Mouse (Mus musculus): ENCODE measurements around the gene Hoxb3. TPM values are rescaled to one million over a fixed set of nuclear protein-coding genes. Genes with fewer than 3 reads are reported as not detected.

The Hoxb3 gene
- total RNA-seq (2012; rRNA removed) = not detected in 2 replicates
- not detected for polyA plus RNA-seq (2012; ENCODE audit: insufficient read depth in 1 of 2, insufficient read length in 2 of 2, low read depth in 1 of 2, low replicate concordance in 2 of 2, missing spikeins in 1 of 2)

DNA sequence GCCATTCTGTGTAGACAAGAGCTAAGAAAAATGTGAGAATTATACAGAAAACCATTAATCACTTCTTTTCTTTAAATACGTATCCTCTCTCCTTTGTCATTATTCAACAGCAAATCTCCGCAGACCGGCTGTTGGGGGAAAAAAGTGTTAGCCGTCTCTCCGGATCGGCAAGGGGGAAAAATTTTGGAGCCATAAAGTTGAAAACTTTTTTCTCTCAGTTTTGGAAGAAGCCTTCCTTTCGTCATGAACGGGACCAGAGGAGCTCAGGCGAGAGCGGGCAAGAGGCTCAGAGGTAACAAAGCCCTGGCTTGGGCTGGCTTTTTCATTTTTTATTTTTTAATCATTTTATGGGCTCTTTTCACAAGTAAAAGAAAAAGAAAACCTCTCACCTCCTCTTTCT lies at the start of gene Hoxb3:
Hoxb3 (plus strand) TSS at position 173 of the 400 bp plus-strand sequence.
- H3K4me3 ChIP-seq (ENCODE audit: control insufficient read depth in 1 of 2, insufficient read depth in 1 of 2, low read depth in 2 of 2, low read length in 2 of 2) = no peak within 1 kb of the TSS
- H3K9me3 ChIP-seq (replicated peaks; ENCODE audit: insufficient read depth, low read length) = no peaks in the 10 kb centered on the region
- H3K4me1 ChIP-seq (ENCODE audit: control insufficient read depth in 1 of 2, insufficient read depth in 2 of 2, low read length in 2 of 2) = no peaks in the 10 kb centered on the region
- no peaks in the 10 kb centered on the region for H3K79me2 ChIP-seq (ENCODE audit: control insufficient read depth, insufficient read depth, low read length, poor library complexity)
- peaks cover 5 to 9% of the 10 kb centered on the region in 2 experiments for H3K27me3 ChIP-seq (ENCODE audit: control insufficient read depth in 1 of 2, insufficient read depth in 2 of 2, low read length in 2 of 2)
- TF ChIP-seq TCF12 (IDR thresholded peaks at IDR 0.05; ENCODE audit: low read depth, low read length) (no peak), RCOR1 (IDR thresholded peaks at IDR 0.05; ENCODE audit: low read depth, low read length) (no peak), MEF2A (IDR thresholded peaks at IDR 0.05; ENCODE audit: extremely low read depth, insufficient replicate concordance, low read depth, low read length, poor library complexity, severe bottlenecking) (no peak), NRF1 (IDR thresholded peaks at IDR 0.05; ENCODE audit: insufficient read depth, low read depth, low read length, poor library complexity, severe bottlenecking) (no peak), SIN3A (IDR thresholded peaks at IDR 0.05; ENCODE audit: low read length) (no peak), KAT2A (conservative IDR thresholded peaks at IDR 0.05; ENCODE audit: low read depth, low read length) (no peak), TBP (IDR thresholded peaks at IDR 0.05; ENCODE audit: low read depth, low read length) (no peak), ZKSCAN1 (IDR thresholded peaks at IDR 0.05; ENCODE audit: low read depth, low read length) (no peak), CHD1 (IDR thresholded peaks at IDR 0.05; ENCODE audit: low read depth, low read length) (no peak), MYC (IDR thresholded peaks at IDR 0.05; ENCODE audit: low read depth, low read length) (no peak), ZNF384 (IDR thresholded peaks at IDR 0.05; ENCODE audit: low read depth, low read length) (no peak), MAFK (IDR thresholded peaks at IDR 0.05; ENCODE audit: borderline replicate concordance, low read depth, low read length) (no peak), ZC3H11A (IDR thresholded peaks at IDR 0.05; ENCODE audit: low read depth, low read length) (no peak), MAZ (IDR thresholded peaks at IDR 0.05; ENCODE audit: low read depth, low read length) (no peak), USF1 (IDR thresholded peaks at IDR 0.05; ENCODE audit: low read depth, low read length) (no peak), UBTF (IDR thresholded peaks at IDR 0.05; ENCODE audit: borderline replicate concordance, insufficient read depth, low read depth, low read length) (no peak)
- H3K36me3 ChIP-seq (ENCODE audit: control insufficient read depth in 1 of 2, insufficient read depth in 2 of 2, low read length in 2 of 2) = no peaks in the 10 kb centered on the region
- DNase-seq (ENCODE audit: low read depth, low spot score) = no peak
- H3K9ac ChIP-seq (ENCODE audit: control insufficient read depth, low read depth, low read length, poor library complexity, severe bottlenecking) = no peak within 1 kb of the TSS
- H3K27ac ChIP-seq (ENCODE audit: control insufficient read depth, low read depth, low read length) = no peak within 1 kb of the TSS

DNA sequence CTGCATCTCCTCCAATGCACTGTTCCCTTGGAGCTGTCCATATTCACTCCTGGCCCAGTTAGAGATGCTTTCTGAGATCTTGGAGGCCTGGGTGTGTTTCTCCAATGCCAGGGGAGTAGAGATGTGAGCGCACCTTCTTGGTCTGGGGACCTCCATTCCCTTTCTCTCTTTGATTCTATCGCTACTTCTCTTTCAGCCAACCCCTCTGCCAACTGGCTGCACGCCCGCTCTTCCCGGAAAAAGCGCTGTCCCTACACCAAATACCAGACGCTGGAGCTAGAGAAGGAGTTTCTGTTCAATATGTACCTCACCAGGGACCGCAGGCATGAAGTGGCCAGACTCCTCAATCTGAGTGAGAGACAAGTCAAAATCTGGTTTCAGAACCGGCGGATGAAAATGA lies 48.7 kb upstream of the Hoxb3 start:
- no peak for DNase-seq (ENCODE audit: low read depth, low spot score)
- Histone ChIP-seq H3K79me2 (ENCODE audit: control insufficient read depth, insufficient read depth, low read length, poor library complexity) (no peaks in the 10 kb centered on the region), H3K27ac (ENCODE audit: control insufficient read depth, low read depth, low read length) (no peak overlapping the region), H3K27me3 (ENCODE audit: control insufficient read depth in 1 of 2, insufficient read depth in 2 of 2, low read length in 2 of 2) (peaks cover 0 to 1% of the 10 kb centered on the region in 2 experiments; a peak in 2 of 4 replicates), H3K4me1 (ENCODE audit: control insufficient read depth in 1 of 2, insufficient read depth in 2 of 2, low read length in 2 of 2) (no peaks in the 10 kb centered on the region), H3K9ac (ENCODE audit: control insufficient read depth, low read depth, low read length, poor library complexity, severe bottlenecking) (no peak overlapping the region), H3K9me3 (replicated peaks; ENCODE audit: insufficient read depth, low read length) (no peaks in the 10 kb centered on the region), H3K4me3 (ENCODE audit: control insufficient read depth in 1 of 2, insufficient read depth in 1 of 2, low read depth in 2 of 2, low read length in 2 of 2) (no peak overlapping the region), H3K36me3 (ENCODE audit: control insufficient read depth in 1 of 2, insufficient read depth in 2 of 2, low read length in 2 of 2) (no peaks in the 10 kb centered on the region)
- no peak for TF ChIP-seq MXI1 (IDR thresholded peaks at IDR 0.05; ENCODE audit: low read depth, low read length)
- no peak for TF ChIP-seq MYB (IDR thresholded peaks at IDR 0.05; ENCODE audit: low read depth, low read length)
- no peak for TF ChIP-seq POLR2A (IDR thresholded peaks at IDR 0.05; ENCODE audit: control insufficient read depth in 1 of 2, insufficient read depth in 1 of 2, low read depth in 1 of 2, low read length in 2 of 2, poor library complexity in 1 of 2)
